Mouse (Mus musculus) megakaryocyte, embryonic 14.5 days (primary cell): ENCODE results near the gene S100a11.

Source experiments
- FLI1 ChIP-seq: IDR thresholded peaks from 2 replicates; pipeline ENCODE4 v1.6.1; 2012; ENCODE audit warnings: low read length, inconsistent platforms, mixed read lengths
- GATA1 ChIP-seq: IDR thresholded peaks from 3 replicates; pipeline ENCODE4 v1.6.1; 2012; ENCODE audit warnings: mixed read lengths, low read length, inconsistent platforms, borderline replicate concordance

GRCm38 (mm10) chr3:93547749-93548540 is 27.7 kb downstream of the S100a11 start:
- no peak for TF ChIP-seq GATA1
- no peak for TF ChIP-seq FLI1
